Mouse (Mus musculus) left cerebral cortex, adult 6 months (tissue): Measurements from ENCODE around the gene Ethe1. TPM values are rescaled to one million over a fixed set of nuclear protein-coding genes. Genes with fewer than 3 reads are reported as not detected.

Source experiments
- long read RNA-seq, 2 experiments: library from polyadenylated mRNA; unstranded; transcript quantifications; one replicate each; pipeline ENCODE4 v2.0.0; 2019 to 2020
- polyA plus RNA-seq: library from polyadenylated mRNA; unstranded; fragments of <200 nt; fragmentation: Nextera tagmentation; gene quantifications from 2 replicates; pipeline ENCODE4 v1.2.3, GENCODE M21; 2021

The Ethe1 gene
- 30.8 and 34.3 TPM in 2 replicates for polyA plus RNA-seq
- long read RNA-seq, experiment 1, partial matches to known transcripts: 19 of 21 reads
- long read RNA-seq, experiment 1, other reads (novel, unspliced or antisense): 2 of 21 reads
- long read RNA-seq, experiment 2, partial matches to known transcripts: 51 of 52 reads
- long read RNA-seq, experiment 2, other reads (novel, unspliced or antisense): 1 of 52 reads

DNA sequence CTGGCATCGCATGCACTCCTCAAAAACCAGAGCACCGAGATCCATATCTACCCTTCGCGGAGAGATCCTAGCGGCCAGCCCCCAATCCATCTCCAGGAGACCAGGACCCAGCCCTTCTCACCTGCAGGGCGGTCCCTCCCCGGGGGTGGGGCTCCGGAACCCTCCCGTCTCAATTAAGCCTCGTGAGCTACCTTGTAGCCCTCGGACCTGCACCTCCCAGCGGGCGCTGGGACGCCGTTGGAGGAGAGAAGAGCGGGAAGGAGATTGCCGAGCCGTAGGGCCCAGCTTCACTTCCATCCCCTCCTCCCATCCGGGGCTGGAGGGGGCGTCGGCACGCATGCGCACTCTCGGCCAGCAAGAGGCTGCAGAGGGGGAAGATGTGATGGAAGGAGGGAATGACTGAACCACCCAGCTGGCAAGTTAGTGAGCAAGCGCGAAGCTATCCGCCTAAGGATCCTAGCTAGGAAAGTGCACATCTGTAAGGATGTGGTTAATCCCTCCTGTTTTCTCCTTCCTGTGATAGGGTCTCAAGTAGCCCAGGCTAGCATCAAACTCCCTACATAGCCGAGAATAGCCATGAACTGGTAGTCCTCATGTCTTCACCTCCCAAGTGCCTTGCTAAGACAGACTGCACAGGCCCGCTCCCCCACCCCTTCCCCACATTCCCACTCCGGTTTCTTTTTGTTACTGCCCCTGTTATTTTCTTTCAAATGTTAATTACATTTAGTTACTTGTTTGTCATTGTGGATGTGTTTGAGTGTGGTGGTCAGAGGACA is at the start of gene Ethe1, which contains the start of gene Zfp575:
Ethe1 (plus strand) TSS at position 214 of the 776 bp plus-strand sequence.
Zfp575 (minus strand) TSS at position 312 of the 776 bp plus-strand sequence.

DNA sequence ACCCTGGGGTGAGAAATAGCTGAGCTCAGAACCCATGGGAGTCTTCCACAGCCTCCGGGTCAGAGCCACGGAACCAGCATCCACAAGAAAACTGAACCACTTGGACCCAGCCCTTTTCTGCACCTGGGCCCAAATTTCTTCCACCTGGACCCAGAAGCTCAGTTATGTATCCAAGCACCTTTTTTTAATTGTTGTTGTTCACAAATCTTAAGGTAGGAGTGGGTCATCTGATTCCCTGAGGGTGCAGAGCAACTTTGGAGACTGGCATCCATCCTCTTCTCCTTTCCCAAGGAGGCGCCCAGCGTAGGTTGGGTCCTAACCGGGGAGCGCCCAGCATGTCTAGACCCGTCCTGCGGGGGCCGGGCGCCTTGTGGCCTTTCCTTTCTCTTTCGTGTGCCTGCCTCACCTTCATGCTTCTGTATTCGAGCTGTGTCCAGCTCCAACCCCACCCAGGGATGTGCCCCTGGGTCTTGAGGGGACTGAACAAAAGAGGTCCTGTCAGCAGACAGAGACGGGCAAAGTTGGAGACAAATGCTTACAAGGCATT is 41.2 kb upstream of the Ethe1 start, which contains the start of the genes Pinlyp and Xrcc1:
Pinlyp (minus strand) TSS at position 51 of the 547 bp plus-strand sequence.
Xrcc1 (plus strand) TSS at position 222 of the 547 bp plus-strand sequence.

DNA sequence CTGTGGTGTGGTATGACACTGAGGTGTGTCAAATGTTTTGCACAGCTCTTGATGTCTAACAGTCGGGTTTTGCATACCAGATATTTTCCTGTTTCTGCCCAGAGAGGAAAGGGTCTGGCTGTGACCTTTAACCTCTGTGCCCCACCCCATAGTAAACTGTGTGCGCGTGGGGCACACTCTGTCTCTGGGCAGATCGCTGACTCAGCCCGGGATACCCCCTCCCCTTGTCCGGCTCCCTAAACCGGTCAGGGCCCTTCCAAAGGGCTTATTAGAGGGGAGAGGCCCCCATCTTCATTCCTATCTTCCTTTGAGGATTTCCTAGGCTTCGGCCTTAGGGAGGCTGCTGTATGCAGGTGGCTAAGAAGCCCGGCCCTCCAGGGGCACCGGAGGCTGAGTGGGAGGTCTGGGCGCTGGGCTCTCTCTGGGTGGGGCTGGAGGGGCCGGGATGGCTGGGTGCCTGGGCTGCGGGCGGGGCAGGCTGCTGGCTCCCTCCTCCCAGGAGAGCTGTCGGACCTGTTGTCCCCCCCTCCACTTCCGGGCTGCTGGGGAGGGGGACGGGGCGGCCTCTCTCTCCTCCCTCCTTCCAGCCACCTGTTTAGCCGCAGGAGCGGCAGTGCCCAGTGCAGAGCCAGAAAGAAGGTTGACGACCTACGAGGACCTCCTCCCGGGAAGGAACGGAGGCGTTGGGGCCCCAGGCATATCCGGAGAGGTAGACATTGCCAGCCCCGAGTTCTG is 23.0 kb downstream of the Ethe1 start, which contains the start of gene Phldb3:
Phldb3 (plus strand) TSS at position 620 of the 735 bp plus-strand sequence.

DNA sequence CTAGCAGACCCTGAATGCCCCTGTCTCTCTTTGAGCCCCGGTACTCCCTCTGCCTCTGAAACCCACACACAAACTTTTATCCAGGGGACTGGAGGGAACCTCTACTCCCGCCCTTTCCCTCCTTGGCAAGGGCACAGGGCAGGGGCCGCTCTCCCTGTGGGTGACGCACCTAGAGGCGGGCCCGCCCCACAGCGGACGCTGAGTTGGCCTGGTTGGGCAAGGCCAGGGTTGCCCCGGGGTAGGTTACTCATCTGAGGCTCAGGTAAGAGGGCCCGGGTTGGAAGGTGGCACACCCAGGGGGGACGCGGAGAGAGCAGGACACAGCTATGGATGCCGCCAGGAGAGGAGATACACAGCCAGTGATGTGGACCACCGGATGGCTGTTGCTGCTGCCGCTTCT is 48.9 kb downstream of the Ethe1 start, which contains the start of gene Lypd3:
Lypd3 (plus strand) TSS at position 287 of the 400 bp plus-strand sequence.

Other genes starting within 250 kb of the Ethe1 start
- not detected in 2 replicates for gene Lypd5, start 238.3 kb upstream of the Ethe1 start, polyA plus RNA-seq
- gene Kcnn4, start 217.3 kb upstream of the Ethe1 start, polyA plus RNA-seq: 0.45 and 0.63 TPM in 2 replicates
- gene Smg9, start 187.9 kb upstream of the Ethe1 start, polyA plus RNA-seq: 15.3 and 22.7 TPM in 2 replicates
- gene Irgc1, start 135.2 kb upstream of the Ethe1 start, polyA plus RNA-seq: 0.33 and 0.49 TPM in 2 replicates
- 3.0 and 3.1 TPM in 2 replicates for gene Plaur, start 125.1 kb upstream of the Ethe1 start, polyA plus RNA-seq
- gene Cadm4, start 105.5 kb upstream of the Ethe1 start, polyA plus RNA-seq: 6.4 and 35.9 TPM in 2 replicates
- 108 and 111 TPM in 2 replicates for gene Zfp428, start 80.5 kb upstream of the Ethe1 start, polyA plus RNA-seq
- not detected in 2 replicates for gene AC161166.1, start 75.1 kb upstream of the Ethe1 start, polyA plus RNA-seq
- 11.2 and 13.6 TPM in 2 replicates for gene Irgq, start 56.9 kb upstream of the Ethe1 start, polyA plus RNA-seq
- gene Pinlyp, start 41.4 kb upstream of the Ethe1 start, polyA plus RNA-seq: not detected in 2 replicates
- 24.9 and 25.5 TPM in 2 replicates for gene Xrcc1, start 41.3 kb upstream of the Ethe1 start, polyA plus RNA-seq
- gene Zfp575, start 98 bp downstream of the Ethe1 start, polyA plus RNA-seq: 8.4 and 13.6 TPM in 2 replicates
- not detected in 2 replicates for gene Phldb3, start 23.2 kb downstream of the Ethe1 start, polyA plus RNA-seq
- not detected in 2 replicates for gene Lypd3, start 49.0 kb downstream of the Ethe1 start, polyA plus RNA-seq
- not detected in 2 replicates for gene Tex101, start 89.1 kb downstream of the Ethe1 start, polyA plus RNA-seq
- not detected in 2 replicates for gene BC049730, start 121.7 kb downstream of the Ethe1 start, polyA plus RNA-seq
- not detected in 2 replicates for gene Gm4763, start 139.4 kb downstream of the Ethe1 start, polyA plus RNA-seq
- not detected in 2 replicates for gene Cd177, start 172.8 kb downstream of the Ethe1 start, polyA plus RNA-seq
- 0.28 TPM in 1 of 2 replicates, not detected in the other for gene Ceacam10, start 189.7 kb downstream of the Ethe1 start, polyA plus RNA-seq